Mouse (Mus musculus): ENCODE results near the gene Cdyl.
A peak's percentile ranks its signal among the peaks of the same experiment; 100 is the strongest.

Gene Cdyl

DNA sequence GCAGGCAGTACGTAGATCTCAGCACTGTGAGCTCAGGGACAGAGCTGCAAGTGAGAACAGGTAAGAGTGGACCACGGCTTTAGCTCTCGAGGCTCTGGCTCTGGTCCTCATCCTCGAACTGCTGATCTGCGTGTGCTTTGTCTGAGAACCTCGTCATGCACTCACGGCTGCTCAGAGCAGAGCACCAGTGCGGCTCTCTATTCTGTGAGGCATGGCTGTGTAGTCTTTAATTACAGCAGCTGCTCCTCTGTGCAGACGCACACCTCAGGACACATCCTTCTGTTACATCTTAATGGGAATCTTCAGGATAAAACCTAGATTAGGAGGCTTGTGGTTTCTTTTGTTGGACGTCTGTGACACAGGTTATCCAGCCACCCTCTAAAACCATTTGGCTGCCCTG is 180.5 kb downstream of the Cdyl start:
- no peak for DNase-seq (ENCODE audit: low read depth)

DNA sequence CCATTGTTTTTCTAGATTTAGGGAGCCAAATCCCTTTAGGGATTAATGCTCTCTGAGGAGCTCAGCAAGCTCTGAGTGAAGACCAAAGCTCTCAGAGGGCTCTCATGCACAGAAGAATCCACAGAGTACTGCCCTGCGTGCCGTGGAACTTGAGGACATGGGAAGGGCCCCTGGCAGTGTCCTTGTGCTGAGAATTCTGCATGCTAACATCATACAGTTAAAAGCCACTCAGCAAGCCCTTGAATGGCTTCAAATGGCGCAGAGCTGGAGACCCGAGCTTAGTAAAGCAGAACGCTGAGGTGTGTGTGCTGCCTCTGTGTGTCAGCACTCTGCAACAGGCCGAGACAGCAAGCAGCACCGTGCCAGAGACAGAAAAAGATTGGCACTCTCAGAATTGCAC is 183.8 kb downstream of the Cdyl start:
- no peak for DNase-seq (ENCODE audit: low read depth)

DNA sequence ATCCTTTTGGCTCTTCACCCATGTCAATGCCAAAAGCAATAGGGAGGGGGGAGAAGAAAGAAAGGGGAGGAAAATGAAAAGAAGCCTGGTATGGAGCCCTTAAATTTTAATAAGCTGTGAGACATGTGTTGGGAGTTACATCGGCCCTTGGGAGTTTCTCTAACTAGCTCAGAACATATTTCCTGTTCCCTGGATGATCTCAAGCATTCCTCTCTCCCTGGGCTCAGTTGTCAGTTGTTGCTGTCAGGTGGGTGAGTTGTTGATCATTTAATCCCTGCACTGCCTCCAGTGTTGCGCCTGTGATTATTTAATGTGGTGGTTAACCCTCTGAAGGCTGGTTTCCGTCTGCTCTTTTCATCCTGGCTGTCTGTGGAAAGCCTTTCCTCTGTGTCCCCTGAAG is 185.7 kb downstream of the Cdyl start:
- no peak for DNase-seq (ENCODE audit: low read depth)

DNA sequence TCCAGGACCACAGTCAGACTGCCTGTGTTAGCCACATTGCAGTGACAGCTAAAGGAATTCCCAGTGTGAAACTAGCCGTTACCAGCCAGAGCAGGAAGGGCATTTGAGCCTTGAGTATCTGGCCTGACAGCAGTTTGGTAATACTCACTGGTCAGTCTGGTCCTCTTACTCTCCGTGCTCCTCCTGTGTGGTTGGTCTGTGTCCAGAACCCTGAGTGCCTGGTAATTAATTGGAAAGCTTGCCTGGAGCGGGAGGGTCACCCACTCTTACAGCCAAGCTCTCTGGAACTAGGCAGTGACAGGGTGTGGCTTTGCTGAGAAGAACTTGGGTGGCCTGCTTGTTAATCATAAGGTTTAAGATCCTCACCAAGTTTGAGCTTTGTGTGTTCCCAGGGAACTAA is 189.1 kb downstream of the Cdyl start:
- no peak for DNase-seq (ENCODE audit: low read depth)

DNA sequence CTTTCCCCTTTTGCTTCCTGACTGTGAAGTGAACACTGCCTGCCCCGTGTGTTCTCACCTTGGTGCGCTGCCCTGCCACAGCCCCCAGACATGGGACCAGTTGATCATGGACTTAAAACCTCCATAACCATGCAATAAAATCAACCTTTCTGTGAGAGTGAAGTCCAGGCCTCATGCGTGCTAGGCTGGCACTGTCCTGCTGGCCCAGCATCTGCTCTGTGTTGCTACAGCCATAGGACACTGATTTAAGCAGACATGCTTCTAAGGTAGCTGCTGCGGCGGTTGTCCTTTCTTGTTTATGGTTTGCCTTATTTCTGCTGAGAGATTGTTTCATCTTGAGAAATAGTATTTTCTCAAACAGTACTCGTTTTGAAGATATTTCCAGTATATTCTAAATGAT is 191.9 kb downstream of the Cdyl start:
- DNase-seq (ENCODE audit: low read depth): no peak

DNA sequence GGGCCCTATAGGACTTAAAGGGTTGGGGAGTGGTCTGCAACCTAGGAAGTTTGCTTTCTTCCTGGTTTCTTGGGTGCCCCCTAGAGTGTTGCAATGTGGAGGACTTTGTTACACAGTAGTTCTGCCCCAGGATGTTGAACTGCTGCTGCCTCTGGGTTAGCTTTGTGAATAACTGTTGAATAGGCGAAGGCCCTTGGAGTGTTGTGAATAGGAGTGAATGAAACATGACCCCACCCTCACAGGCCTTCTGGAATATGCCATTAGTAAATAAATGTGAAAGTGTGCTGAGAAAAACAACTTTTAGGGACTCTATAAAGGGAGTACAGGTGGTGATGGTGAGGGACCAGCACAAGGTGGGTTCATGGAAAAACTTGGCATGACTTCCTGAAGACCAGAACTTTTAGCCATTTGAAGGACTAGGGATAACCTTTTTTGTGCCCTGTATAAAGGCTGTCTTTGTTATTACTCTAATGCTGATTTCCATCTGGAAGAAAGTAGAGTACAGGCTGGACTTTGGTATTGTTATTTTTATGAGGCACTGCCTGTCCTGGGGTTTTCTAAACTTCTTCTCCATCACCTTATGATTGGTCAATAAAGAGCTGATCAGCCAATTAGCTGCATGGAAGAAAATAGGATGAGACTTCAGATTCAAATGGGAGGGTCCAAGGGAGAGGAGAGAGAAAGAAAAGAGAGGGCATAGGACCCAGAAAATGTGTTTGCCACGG is 193.4 kb downstream of the Cdyl start:
- DNase-seq (ENCODE audit: low read depth): no peak

DNA sequence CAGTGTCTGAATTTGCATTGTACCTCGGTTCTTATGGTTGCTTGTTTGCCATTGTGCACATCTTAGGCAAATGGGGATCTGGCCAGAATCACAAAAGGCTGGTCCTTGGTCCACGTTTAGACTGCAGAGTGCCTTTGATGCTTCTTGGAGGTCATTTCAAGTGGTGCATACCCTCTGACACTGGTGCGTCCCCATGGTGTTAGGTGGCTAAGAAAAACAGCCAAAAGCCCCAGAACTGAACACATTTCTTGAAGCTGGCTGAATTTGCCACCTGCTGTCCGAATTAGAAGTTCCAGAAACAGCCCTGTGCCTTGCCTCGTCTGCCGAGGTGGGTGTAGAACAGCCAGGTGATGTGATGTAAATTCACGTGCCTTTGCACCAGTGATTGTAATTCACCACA is 197.9 kb downstream of the Cdyl start:
- no peak for DNase-seq (ENCODE audit: low read depth)

DNA sequence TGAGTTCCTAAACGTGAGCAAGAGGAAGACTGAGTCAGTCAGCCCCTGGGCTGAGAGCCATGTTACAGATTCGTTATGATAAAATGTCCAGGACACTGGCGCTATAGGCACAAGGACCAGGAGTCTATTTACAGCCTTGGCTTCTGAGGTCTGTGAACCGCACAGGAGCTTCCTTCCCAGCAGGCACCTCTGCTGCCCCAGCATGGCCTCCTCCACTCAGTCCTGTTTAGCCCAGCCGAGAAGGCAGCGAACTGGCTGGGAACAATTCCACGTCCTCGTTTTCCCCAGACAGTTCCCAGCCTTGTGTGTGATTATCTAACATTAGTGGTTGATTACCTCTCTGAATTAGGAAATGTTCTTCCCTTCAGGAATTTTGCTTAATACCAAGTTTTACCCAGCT is 201.3 kb downstream of the Cdyl start:
- peak; percentile 56 for DNase-seq (ENCODE audit: low read depth)

DNA sequence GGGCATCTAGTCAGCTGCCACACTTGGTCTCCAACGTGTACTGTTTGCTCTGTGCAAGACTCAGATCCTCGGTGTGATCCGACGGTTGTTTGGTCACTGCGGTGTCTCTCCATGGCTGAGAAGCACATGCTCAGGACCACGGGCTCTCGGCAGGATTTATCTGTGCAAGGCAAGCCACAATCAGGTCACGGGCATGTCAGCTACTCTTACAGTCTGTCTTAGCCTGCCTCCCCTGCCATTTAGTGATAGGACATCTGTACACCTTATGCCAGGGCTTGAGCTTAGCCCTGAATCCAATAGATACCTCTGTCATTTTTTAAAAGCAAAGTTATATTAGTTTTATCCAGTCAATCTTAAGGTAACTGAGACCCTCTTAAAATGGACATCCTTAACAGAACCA is 211.0 kb downstream of the Cdyl start:
- no peak for DNase-seq (ENCODE audit: low read depth)

DNA sequence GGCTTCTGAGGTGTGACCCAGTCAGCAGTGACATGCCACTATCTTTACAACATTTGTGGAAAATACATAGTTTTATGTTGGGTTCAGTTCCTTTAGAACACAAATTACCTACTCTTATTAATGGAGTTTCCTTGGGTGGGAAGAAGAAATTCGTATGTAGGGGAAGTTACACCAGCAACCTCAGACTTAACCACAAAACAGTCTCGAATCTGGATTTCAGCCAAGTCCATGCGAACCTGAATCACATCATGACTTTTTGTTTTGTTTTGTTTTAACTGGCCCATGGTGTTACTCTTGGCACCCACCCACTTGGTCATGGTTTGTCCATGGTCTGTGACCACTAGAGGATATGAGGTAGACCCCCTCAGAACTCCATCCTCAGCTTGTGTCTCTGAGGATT is 211.5 kb downstream of the Cdyl start:
- peak; percentile 89 for DNase-seq (ENCODE audit: low read depth)

DNA sequence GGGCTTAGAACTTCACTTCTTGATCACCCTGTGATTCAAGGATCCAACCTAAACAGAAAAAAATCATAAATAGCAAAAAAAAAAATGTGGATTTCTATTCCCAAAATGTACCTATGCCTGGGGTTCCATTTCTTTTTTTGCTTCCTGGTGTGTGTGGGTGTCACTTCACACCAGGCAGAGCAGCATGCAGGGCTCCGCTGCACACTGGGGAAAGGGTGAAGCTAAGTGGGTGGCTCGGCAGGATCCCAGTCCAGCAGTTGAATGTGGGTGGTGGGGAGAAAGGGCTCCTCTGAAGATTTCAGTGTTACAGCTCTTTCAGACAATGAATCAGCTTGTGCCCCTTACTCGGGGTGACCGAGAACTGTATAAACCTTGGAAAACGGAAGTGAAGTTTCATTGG is 215.8 kb downstream of the Cdyl start:
- no peak for DNase-seq (ENCODE audit: low read depth)

DNA sequence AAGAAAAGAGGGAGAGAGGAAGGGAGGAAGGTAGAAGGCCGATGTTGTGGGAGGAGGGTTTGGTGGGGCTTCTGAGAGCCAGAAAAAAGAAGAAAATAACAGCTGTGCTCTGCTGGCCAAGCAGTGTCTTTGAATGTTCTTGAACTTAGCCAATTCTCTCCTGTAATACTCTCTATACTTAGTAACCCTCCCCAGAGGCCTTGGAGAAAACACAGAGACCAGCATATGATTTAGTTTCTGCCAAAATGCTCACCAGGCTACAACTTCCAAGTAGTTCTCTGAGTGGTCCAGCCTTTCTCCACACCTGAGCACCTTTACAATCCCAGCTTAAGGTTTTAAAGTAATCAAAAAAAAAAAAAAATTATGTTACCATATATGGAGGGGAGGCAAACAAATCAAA is 218.6 kb downstream of the Cdyl start:
- no peak for DNase-seq (ENCODE audit: low read depth)

DNA sequence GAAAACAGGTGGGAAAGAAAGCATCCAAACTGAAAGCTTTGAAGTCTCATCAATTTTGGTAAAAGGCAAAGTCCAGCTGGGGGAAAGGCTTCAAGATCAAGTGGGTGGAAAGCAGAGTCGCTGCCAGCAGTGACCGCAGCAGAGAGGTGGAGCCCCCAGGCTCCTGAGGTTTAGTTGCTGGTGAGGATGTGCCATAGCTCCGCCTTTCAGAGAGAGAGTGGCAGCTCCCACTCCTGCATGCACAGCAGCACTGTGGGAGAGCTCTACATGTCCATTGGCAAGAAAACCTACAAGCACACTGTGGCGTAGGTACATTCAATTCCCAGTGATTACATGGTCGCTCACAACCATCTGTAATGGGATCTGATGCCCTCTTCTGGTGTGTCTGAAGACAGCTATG is 219.4 kb downstream of the Cdyl start:
- no peak for DNase-seq (ENCODE audit: low read depth)

DNA sequence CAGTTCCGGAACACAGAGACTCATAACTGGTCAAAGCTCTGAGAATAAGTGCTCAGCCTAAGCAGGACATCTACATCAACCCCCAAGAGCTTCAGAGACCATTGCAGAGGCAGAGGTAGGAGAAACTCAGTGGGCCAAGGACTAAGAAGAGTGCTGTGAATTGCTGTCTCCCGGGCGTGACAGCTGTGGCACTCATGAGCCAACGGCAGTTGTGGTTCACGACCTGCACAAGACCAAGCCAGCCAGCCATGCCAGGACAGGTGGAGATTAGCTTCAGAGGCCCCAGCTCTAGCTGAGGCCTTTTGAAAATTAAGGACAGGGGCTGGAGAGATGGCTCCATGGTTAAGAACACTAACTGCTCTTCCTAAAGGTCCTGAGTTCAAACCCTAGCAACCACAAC is 219.9 kb downstream of the Cdyl start:
- no peak for DNase-seq (ENCODE audit: low read depth)

DNA sequence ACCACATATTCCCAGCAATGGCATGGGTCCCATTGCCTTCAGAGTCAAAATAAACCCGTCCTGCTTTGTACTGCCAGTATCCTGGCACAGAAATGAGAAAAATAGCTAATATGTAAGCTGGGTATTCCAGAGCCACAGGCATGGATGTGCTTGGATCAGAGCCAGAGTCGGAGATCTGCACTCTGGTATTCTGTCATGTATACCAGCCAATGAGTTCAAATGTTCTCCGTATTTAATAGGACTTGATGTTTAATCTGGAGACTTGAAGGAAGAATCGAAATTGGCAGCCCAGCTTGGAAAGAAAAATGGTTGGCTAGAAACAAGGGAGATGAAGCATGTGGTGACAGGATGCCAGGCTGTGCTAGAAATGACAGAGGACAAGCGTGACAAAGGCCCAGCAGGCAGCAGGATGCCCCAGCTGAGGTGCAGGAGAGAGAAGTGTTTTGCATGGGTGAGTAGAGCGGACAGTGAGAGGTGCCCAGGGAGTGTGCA is 221.0 kb downstream of the Cdyl start:
- no peak for DNase-seq (ENCODE audit: low read depth)

DNA sequence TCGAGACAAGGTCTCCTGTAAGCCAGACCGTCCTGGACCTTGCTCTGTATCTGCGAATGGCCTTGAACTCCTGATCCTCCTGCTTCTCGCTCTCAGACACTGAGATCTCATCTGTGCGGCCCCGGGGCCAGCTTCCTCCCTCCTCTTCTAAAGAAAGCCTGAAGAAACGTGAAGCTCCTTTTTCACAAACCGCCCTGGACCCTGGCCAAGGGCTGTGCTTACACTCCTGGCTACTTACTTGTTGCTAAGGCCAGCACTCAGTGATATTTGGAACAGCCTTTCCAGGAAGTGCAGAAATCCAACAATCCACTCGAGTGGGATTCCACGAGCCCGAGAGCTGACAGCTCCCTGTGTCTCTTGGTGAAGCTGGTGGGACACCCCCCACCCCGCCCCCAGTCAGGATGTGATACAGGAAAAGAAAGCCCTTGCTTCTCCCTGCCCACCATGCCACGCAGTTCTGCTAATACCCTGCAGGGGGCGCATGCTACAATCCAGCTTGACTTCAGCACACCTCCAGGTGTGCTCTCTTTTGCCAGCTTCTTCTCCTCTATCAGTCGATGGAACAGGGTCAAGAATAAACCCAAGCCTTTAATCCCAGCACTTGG is 226.6 kb downstream of the Cdyl start:
- DNase-seq (ENCODE audit: low read depth): peak; percentile 94

DNA sequence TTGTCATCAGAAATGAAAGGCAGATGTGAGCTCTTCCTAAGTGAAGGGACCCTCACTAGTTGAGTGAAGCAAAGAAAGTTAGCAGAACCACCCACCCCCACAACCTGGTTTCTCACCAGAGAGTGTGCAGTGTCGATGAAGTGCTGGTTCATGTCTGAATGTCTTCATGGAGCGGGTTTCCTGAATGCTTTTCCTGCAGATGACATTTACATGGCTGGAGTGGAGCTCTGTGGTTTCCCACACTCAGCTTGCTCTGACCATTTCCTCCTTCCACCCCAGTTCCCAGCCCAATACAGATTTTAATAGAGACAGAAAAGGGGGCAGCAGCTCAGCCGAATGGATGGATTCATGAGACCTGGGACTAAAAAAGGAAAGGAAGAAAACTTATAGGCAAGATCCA is 233.2 kb downstream of the Cdyl start:
- peak; percentile 76 for DNase-seq (ENCODE audit: low read depth)

DNA sequence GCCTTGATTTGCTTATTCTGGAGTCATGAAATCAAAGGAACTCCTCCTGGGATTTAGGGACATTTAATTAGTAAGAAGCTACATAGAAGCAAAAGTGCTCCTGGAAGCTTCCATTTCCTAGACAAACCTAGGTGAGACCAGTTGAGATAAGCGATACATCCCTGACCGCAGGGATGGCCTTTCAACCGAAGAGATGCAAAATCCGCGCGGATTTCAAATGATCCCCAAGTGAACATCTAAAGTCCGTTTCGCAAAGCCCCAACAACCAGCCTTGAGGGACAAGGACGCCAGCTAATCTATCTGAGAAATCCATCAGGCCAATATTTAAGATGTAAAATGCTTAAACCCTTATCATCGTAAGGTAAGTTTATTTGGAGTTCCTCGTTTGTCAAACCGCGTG is 245.7 kb downstream of the Cdyl start:
- DNase-seq (ENCODE audit: low read depth): no peak

DNA sequence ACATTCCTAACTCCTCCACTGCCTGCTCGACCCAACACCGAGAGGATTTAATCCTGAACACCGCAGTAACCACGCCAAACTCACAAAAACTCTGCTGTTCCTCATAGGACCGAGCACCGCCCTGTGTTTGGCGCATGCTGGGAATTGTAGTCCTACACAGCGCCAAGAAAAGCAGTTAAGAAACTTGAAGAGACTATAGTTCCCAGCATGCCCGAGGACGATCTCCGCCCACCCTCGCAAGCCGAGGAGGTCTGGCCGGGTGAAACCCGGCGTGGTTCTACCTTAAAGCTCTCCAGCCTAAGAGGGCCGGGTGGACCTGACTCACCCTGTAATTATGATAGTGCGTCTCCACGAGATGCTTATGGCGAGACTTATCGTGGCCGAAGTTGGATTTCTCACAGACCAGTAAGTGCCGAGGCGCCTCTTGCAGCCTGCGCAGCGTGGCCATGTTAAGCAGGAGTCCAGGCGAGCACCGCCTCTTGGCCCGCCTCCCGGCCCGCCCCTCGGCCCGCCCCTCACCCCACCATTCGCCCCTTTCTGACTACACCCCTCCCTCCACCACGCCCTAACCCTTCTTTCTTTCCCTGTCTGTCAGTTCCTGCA is 246.3 kb downstream of the Cdyl start, which contains the start of gene Rpp40:
Rpp40 (minus strand) TSS at position 481 of the 603 bp plus-strand sequence.
- peak; percentile 98 for DNase-seq (ENCODE audit: low read depth)

DNA sequence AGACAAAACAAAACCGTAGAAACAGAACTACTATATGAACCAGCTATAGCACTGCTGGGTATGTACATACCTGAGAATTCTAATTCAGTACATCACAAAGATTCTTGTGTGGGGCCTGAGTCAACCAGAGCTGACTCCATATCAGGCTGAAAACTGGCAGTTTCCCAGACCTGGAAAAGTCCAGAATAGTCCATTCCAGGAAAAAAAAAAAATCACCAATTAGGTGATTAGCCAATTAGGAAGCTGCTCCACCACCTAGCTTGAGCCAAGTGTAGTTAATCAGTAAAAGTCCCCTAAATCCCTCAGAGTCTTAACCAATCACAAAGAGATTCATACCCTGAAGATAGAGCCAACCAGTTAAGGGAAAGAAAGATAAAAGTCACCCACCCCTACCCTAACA is 251.8 kb downstream of the Cdyl start:
- DNase-seq (ENCODE audit: low read depth): no peak

Data from 416B (cell line).